Mouse (Mus musculus) midbrain, embryonic 11.5 days (tissue): ENCODE results near the gene Emilin2. TPM values are rescaled to one million over a fixed set of nuclear protein-coding genes. Genes with fewer than 3 reads are reported as not detected.
A peak's percentile ranks its signal among the peaks of the same experiment; 100 is the strongest.

Source experiments
- ATAC-seq: fragments of 200-750 bp; cut with Nextera tagmentation; 2 replicates; pipeline ENCODE4 v1.8.0; 2017; ENCODE audit warnings: moderate TSS enrichment, moderate library complexity; ENCODE audit not compliant: low FRiP score
- DNase-seq: peaks from one replicate; pipeline ENCODE4 v3.0.0; 2015; ENCODE audit warnings: low spot score; ENCODE audit errors: missing footprints
- H3K27ac ChIP-seq: fragments of 300-500 bp; sonication (generic); 2 replicates; pipeline ENCODE4 v1.5.1; 2014; ENCODE audit warnings: low read depth, low read length
- H3K27me3 ChIP-seq: fragments of 300-500 bp; sonication (generic); 2 replicates; pipeline ENCODE4 v1.6.1; 2014; ENCODE audit warnings: mild to moderate bottlenecking, low read length, moderate library complexity, mixed read lengths; ENCODE audit not compliant: control insufficient read depth, insufficient read depth
- H3K36me3 ChIP-seq: fragments of 300-500 bp; sonication (generic); 2 replicates; pipeline ENCODE4 v1.6.1; 2014; ENCODE audit warnings: mild to moderate bottlenecking, low read length, moderate library complexity, mixed read lengths; ENCODE audit not compliant: control insufficient read depth, insufficient read depth
- H3K4me1 ChIP-seq: fragments of 300-500 bp; sonication (generic); 2 replicates; pipeline ENCODE4 v1.6.1; 2014; ENCODE audit warnings: low read length; ENCODE audit not compliant: control insufficient read depth, insufficient read depth
- H3K4me2 ChIP-seq: fragments of 300-500 bp; sonication (generic); 2 replicates; pipeline ENCODE4 v1.6.1; 2014; ENCODE audit warnings: mild to moderate bottlenecking, moderate library complexity
- H3K4me3 ChIP-seq: fragments of 300-500 bp; sonication (generic); 2 replicates; pipeline ENCODE4 v1.5.1; 2014; ENCODE audit warnings: low read depth, low read length
- H3K9ac ChIP-seq: fragments of 300-500 bp; sonication (generic); 2 replicates; pipeline ENCODE4 v1.6.1; 2014; ENCODE audit warnings: low read length
- H3K9me3 ChIP-seq: fragments of 300-500 bp; sonication (generic); 2 replicates; pipeline ENCODE4 v1.6.1; 2016; ENCODE audit warnings: low read length; ENCODE audit not compliant: control insufficient read depth
- WGBS: fragments of 180-500 bp; shearing (Covaris S2); extraction: QIAGEN DNeasy Blood & Tissue Kit; methylation state at CpG from one replicate; pipeline ENCODE4 v1.1.7; 2014; 5-methylcytosine and 5-hydroxymethylcytosine counted together
- polyA plus RNA-seq: library from polyadenylated mRNA; unstranded; fragments of >200 nt; fragmentation: Nextera tagmentation; extraction: Ambion mirVana; gene quantifications from 2 replicates; pipeline ENCODE4 v1.2.1, GENCODE M21; 2014

Emilin2 gene
- polyA plus RNA-seq, 1 experiment from 2014 or later = 11.8 TPM

DNA sequence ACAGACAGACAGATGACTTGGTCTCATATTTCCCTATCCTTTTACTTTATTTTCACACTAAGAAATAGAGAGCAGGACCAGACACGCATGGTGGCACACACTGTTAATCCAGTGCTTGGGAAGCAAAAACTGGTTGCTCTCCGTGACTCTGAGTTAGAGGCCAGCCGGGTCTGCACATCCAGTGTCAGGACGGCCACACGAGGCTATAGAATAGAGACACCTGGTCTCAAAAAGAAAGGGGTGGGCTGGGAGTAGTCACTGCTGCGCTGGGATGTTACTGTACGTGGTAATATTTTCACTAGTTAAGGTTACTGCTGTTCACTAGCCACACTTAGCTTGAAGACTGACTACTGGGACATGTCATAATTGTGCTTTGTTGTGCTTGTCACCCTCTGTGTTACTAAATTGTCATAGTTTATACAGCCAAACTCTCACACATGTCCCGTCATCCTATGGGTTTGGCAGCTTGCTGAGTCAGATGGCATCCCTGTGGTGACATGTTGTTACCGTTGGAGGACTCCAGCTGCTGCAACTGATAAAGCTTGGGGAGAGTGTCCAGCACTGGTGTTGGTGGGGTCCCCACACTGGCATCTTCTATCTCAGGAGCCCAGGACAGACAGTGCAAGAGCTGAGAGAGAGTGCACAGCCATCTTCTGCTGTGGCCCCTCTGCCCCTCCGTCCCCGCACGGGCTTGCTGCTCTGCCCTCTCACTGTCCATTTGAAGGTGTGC, 76.4 kb downstream of the Emilin2 start:
- no peak overlapping the region for H3K4me2 ChIP-seq
- H3K9me3 ChIP-seq = no peaks in the 10 kb centered on the region
- no peaks in the 10 kb centered on the region for H3K27me3 ChIP-seq
- 85% methylated on average over 12 of the region's 12 CpGs for WGBS
- no peak overlapping the region for H3K27ac ChIP-seq
- H3K36me3 ChIP-seq = peaks cover 8% of the 10 kb centered on the region; the same call in 1 of the 2 replicates
- no peak overlapping the region for H3K9ac ChIP-seq
- H3K4me3 ChIP-seq = no peak overlapping the region
- no peaks in the 10 kb centered on the region for H3K4me1 ChIP-seq
- no peak for ATAC-seq
- peak; percentile 69 for DNase-seq

DNA sequence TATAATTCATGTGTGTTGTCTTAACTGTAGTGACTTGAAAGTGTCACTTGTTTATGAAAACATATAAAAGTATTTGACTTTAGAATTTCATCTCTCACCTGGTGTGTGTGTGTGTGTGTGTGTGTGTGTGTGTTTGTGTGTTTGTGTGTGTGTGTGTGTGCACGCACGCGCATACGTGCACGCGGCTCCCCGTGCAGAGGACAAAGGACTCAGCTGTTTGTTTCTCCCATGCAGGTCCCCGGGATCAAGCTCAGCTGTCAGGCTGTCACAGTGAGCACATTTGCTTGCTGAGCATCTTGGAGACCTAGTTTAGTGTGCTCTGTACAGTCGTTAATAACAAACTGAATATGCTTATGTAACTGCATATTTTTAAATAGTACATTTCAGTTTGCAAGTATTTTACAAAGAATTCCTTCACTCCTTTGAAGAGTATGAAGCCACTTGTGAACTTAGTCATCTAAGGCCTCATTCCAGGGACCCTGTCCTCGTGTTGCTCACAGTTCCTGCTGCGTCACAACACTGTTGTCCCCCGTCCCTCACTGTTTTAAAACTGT, 77.7 kb downstream of the Emilin2 start:
- WGBS = 93% methylated on average over 12 of the region's 12 CpGs
- no peak overlapping the region for H3K9ac ChIP-seq
- no peaks in the 10 kb centered on the region for H3K27me3 ChIP-seq
- H3K4me2 ChIP-seq = no peak overlapping the region
- H3K27ac ChIP-seq = no peak overlapping the region
- peaks cover 6% of the 10 kb centered on the region; the same call in 1 of the 2 replicates for H3K36me3 ChIP-seq
- DNase-seq (peak; percentile 68), ATAC-seq (no peak)
- no peak overlapping the region for H3K4me3 ChIP-seq
- no peaks in the 10 kb centered on the region for H3K4me1 ChIP-seq
- H3K9me3 ChIP-seq = no peaks in the 10 kb centered on the region

GRCm38 (mm10) chr17:71233210-71233609, 78.6 kb downstream of the Emilin2 start:
- ATAC-seq (no peak), DNase-seq (peak; percentile 62)
- H3K27ac ChIP-seq = no peak overlapping the region
- no peaks in the 10 kb centered on the region for H3K9me3 ChIP-seq
- H3K27me3 ChIP-seq = no peaks in the 10 kb centered on the region
- H3K4me3 ChIP-seq = no peak overlapping the region
- no peak overlapping the region for H3K4me2 ChIP-seq
- H3K4me1 ChIP-seq = no peaks in the 10 kb centered on the region
- WGBS = 94% methylated on average over 4 of the region's 4 CpGs
- no peak overlapping the region for H3K9ac ChIP-seq
- H3K36me3 ChIP-seq = peaks cover 6% of the 10 kb centered on the region; the same call in 1 of the 2 replicates

DNA sequence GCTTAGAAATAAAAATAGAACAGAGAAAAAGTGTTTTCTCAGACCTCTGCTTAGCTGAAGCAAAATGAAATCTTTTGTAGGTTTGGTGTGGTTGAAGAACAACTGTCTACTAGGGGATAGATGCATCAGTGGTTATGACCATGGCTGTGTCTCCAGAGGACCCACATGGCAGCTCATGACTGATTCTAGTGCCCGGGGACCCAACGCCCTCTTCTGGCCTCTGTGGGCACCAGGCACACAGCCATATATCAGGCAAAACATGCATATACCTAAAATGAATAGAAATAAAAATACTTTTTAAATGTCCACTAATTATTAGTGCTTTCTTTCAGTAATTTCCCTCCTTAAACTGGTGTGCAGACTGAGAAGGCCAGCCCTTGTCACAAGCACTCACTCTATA, 79.8 kb downstream of the Emilin2 start:
- no peaks in the 10 kb centered on the region for H3K4me1 ChIP-seq
- H3K27me3 ChIP-seq = no peaks in the 10 kb centered on the region
- no peak overlapping the region for H3K9ac ChIP-seq
- H3K36me3 ChIP-seq = peaks cover 4% of the 10 kb centered on the region; the same call in 1 of the 2 replicates
- H3K27ac ChIP-seq = no peak overlapping the region
- H3K4me2 ChIP-seq = no peak overlapping the region
- no peak for DNase-seq
- WGBS = 93% methylated on average over 2 of the region's 2 CpGs
- ATAC-seq = no peak
- no peaks in the 10 kb centered on the region for H3K9me3 ChIP-seq
- no peak overlapping the region for H3K4me3 ChIP-seq

- no peak overlapping the region for H3K9ac ChIP-seq
- no peak overlapping the region for H3K4me3 ChIP-seq
- no peaks in the 10 kb centered on the region for H3K9me3 ChIP-seq
- DNase-seq = peak; percentile 80
- H3K36me3 ChIP-seq = peaks cover 4% of the 10 kb centered on the region; the same call in 1 of the 2 replicates
- H3K27ac ChIP-seq = no peak overlapping the region
- ATAC-seq = no peak
- 85% methylated on average over 9 of the region's 9 CpGs for WGBS
- no peaks in the 10 kb centered on the region for H3K27me3 ChIP-seq
- no peaks in the 10 kb centered on the region for H3K4me1 ChIP-seq
- H3K4me2 ChIP-seq = no peak overlapping the region
These were observed 81.6 kb downstream of the Emilin2 start for GRCm38 (mm10) chr17:71230108-71230709.

DNA sequence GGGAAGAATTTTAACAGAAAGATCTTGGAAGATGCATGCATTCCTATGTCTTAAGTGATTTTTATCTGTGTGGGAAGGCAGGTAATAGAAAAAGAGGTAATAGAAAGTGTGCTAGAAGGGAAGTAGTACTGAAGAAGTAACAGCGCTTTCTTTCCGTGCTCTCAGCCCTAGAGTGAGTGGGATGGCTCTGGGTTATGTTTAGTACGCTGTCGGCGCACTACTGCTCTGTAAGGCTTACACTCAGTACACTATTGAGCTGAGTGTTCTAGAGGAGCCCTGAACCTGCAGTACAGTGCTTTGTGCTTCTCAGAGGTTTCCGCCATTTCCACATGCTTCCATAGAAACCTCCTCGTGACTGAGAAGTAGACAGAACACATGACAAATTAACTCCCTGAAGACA, 83.1 kb downstream of the Emilin2 start:
- peaks cover 4% of the 10 kb centered on the region; the same call in 1 of the 2 replicates for H3K36me3 ChIP-seq
- WGBS = 90% methylated on average over 7 of the region's 7 CpGs
- no peak overlapping the region for H3K27ac ChIP-seq

GRCm38 (mm10) chr17:71227128-71227895, 84.5 kb downstream of the Emilin2 start:
- Histone ChIP-seq H3K4me1 (no peaks in the 10 kb centered on the region), H3K4me2 (no peak overlapping the region), H3K4me3 (no peak overlapping the region), H3K9ac (no peak overlapping the region), H3K9me3 (no peaks in the 10 kb centered on the region), H3K36me3 (0 out of 2 replicates have a peak, but pooled peaks cover 2% of the 10 kb centered on the region), H3K27ac (no peak overlapping the region), H3K27me3 (no peaks in the 10 kb centered on the region)
- ATAC-seq (no peak), DNase-seq (peak; percentile 59)
- 88% methylated on average over 9 of the region's 9 CpGs for WGBS

More for the DNA sequence above, 83.1 kb downstream of the Emilin2 start:
- no peak overlapping the region for H3K4me3 ChIP-seq
- no peaks in the 10 kb centered on the region for H3K27me3 ChIP-seq
- no peaks in the 10 kb centered on the region for H3K4me1 ChIP-seq
- no peak overlapping the region for H3K4me2 ChIP-seq
- ATAC-seq (no peak), DNase-seq (peak; percentile 68)
- no peaks in the 10 kb centered on the region for H3K9me3 ChIP-seq
- H3K9ac ChIP-seq = no peak overlapping the region

DNA sequence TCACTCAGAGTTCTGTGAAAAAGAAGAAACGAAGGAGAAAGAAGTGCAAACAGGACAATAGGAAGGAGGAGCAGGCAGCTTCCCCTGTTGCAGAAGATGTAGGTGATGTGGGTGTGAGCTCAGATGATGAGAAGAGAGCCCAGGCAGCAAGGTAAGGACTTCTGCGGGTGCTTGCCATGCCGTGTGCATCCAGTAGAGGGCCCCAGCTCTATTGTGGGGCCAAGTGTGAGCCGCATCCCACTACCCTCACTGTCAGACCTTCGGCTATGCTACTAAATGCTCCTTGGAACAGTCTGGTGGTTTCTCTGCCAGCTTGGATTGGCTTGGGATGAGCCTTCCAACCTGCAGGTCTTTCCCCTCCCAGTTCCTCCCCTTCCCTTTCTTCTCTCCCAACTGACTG, 86.7 kb downstream of the Emilin2 start:
- no peak overlapping the region for H3K27ac ChIP-seq
- no peak overlapping the region for H3K9ac ChIP-seq
- DNase-seq (peak; percentile 89), ATAC-seq (no peak; the same call in 1 of the 2 replicates)
- no peaks in the 10 kb centered on the region for H3K36me3 ChIP-seq
- no peak overlapping the region for H3K4me2 ChIP-seq
- no peaks in the 10 kb centered on the region for H3K4me1 ChIP-seq
- WGBS = 25% methylated on average over 5 of the region's 5 CpGs
- no peaks in the 10 kb centered on the region for H3K9me3 ChIP-seq
- H3K27me3 ChIP-seq = no peaks in the 10 kb centered on the region
- no peak overlapping the region for H3K4me3 ChIP-seq
